Mouse (Mus musculus): ENCODE data around the gene Gm28305. TPM values are rescaled to one million over a fixed set of nuclear protein-coding genes. Genes with fewer than 3 reads are reported as not detected.

The Gm28305 gene
- polyA plus RNA-seq (2014; fragmentation: Illumina TruSeq; extraction: RNeasy Lipid Tissue Mini Kit (QIAGEN cat#74804); ENCODE audit: low read depth, low replicate concordance), result not detected

DNA sequence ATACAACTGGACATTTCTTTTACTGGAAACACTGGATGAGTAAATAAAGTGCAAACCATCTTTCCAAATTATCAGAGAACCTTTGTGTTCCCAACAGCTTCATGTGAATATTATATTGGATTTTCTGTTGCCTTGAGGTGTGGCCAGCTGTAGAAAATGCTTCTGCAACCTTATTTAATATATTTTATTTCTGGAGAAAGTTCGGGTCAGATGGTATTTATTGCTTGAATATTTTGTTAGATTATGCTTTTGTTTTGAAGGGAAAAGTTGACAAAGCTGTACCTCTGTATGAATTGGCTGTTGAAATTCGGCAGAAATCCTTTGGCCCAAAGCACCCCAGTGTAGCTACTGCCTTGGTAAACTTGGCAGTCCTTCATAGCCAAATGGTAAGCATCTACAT, at the start of gene Gm28305:
TSS of gene Gm28305 (plus strand) at position 301 of the 400 bp plus-strand sequence.

DNA sequence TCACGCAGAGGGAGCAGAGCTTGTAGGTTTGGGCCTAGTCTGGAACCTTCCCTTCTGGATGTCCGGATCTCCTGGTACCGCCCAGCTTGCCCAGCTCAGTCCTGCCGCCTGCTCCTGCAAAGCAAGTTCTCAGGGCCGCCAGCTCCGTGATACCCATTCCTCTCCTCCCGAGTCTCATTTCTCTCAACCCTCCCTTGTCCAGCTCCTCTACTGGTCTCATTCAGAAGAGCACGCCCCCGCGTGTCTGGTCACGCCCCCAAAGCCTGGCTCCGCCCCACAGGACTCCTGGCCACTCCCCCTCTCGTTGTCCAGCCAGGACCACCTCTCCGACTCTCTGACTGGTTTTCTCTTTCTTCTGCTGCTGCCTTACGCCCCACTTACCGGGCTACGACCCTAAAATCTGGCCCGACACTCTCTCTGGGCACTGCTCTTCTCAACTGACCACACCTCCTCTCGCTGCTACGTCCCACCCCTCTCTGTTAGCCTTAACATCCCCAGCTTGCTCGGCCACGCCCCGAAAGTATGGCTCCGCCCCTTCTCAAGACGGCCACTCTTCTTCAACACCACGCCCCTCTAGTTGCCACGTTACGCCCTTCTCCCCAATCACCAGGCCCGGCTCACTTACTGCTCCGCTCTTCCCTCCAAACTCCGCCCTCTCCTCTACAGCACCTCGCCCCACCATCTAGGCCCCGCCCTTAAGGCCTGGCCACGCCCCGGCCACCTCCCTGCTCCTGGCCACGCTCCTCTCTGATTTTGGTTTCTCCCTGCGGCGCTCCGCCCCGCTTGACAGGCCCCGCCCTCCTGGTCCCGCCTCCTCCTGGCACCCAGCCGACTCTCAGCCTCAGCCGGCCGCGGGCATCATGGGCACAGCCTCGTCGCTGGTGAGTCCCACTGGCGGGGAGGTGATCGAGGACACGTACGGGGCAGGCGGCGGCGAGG, 38.3 kb upstream of the Gm28305 start, which contains the start of gene Nphp3:
TSS of gene Nphp3 (plus strand) at position 624 of the 939 bp plus-strand sequence.

GRCm38 (mm10) chr9:104062430-104063243, 22.2 kb downstream of the Gm28305 start, which contains the start of gene Uba5:
TSS of gene Uba5 (minus strand) at chr9:104063134.

DNA sequence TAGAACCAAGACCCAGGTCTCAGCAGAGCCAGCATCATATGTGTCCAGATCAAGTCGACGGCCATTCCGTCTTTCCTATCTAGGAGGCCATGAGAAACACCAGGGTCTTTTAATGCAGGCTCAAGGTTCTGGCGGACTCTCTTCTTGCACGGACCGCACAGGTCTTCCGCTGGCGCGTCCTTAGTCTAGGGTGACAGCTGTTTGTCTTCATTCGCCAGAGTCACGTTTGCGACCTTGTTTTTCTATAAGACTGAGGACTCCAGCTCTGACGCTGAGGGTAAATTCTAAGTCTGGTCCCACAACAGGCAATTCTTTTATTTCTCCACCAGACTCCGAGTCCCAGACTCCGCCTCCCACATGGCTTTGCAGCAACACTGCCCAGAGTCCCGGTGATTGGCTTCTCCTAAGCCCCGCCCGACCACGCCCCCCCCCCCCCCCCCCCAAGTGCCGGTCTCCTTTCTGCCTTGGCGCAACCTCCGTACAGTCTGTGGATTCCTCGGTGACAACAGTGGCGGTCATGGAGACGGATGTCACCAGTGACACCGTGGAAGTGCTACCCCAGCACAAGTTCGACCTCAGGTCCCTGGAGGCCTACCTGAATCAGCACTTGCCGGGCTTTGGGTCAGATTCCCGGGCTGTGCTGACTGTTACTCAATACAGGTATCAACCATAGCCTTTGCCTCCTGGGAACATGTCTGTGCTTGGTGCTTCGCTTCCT, 22.9 kb downstream of the Gm28305 start, which contains the start of gene Acad11:
TSS of gene Acad11 (plus strand) at position 134 of the 718 bp plus-strand sequence.

Other genes with a start within 250 kb of the Gm28305 start
- 5.4 TPM for gene Nphp3, start 38.1 kb upstream of the Gm28305 start, polyA plus RNA-seq (2014; fragmentation: Illumina TruSeq; extraction: RNeasy Lipid Tissue Mini Kit (QIAGEN cat#74804); ENCODE audit: low read depth, low replicate concordance)
- 53.1 TPM for gene Uba5, start 22.5 kb downstream of the Gm28305 start, polyA plus RNA-seq (2014; fragmentation: Illumina TruSeq; extraction: RNeasy Lipid Tissue Mini Kit (QIAGEN cat#74804); ENCODE audit: low read depth, low replicate concordance)
- gene Acad11, start 22.7 kb downstream of the Gm28305 start, polyA plus RNA-seq (2014; fragmentation: Illumina TruSeq; extraction: RNeasy Lipid Tissue Mini Kit (QIAGEN cat#74804); ENCODE audit: low read depth, low replicate concordance), result 223 TPM
- 0.57 TPM for gene Ackr4, start 86.3 kb downstream of the Gm28305 start, polyA plus RNA-seq (2014; fragmentation: Illumina TruSeq; extraction: RNeasy Lipid Tissue Mini Kit (QIAGEN cat#74804); ENCODE audit: low read depth, low replicate concordance)
- 111 TPM for gene Dnajc13, start 222.3 kb downstream of the Gm28305 start, polyA plus RNA-seq (2014; fragmentation: Illumina TruSeq; extraction: RNeasy Lipid Tissue Mini Kit (QIAGEN cat#74804); ENCODE audit: low read depth, low replicate concordance)

All from kidney, adult 10 weeks (tissue).